7 mouse cellular contexts compared by ENCODE assay signal in genomic region chr4:135889146-135889883, GRCm38 (mm10).
"Had no signal": no experiment of that assay in that cellular context is flagged by ENCODE, and none has a peak within 500 bp of the region (broad histone marks: within the 10 kb centered on the region; RNA-seq: fewer than 3 reads in every experiment).

No protein-coding gene starts in this region.

- ATAC-seq: midbrain, embryonic 16.5 days had no signal

- H3K4me1 ChIP-seq: lung, embryonic 15.5 days; neural tube, embryonic 13.5 days had no signal

- H3K36me3 ChIP-seq: limb, embryonic 10.5 days; liver, embryonic 13.5 days; lung, embryonic 15.5 days; neural tube, embryonic 13.5 days had no signal

- H3K4me3 ChIP-seq: left cerebral cortex, adult 2 months; limb, embryonic 10.5 days; liver, embryonic 13.5 days; lung, embryonic 15.5 days; neural tube, embryonic 13.5 days had no signal

- H3K4me2 ChIP-seq: liver, embryonic 13.5 days; lung, embryonic 15.5 days; neural tube, embryonic 13.5 days had no signal

- H3K9me3 ChIP-seq: liver, embryonic 13.5 days; lung, embryonic 15.5 days; neural tube, embryonic 13.5 days had no signal

- H3K27me3 ChIP-seq: liver, embryonic 13.5 days; lung, embryonic 15.5 days; neural tube, embryonic 13.5 days had no signal

- H3K9ac ChIP-seq: liver, embryonic 13.5 days; liver, postnatal 0 days; lung, embryonic 15.5 days; neural tube, embryonic 13.5 days had no signal

- H3K27ac ChIP-seq: left cerebral cortex, adult 2 months; limb, embryonic 10.5 days; liver, embryonic 13.5 days; lung, embryonic 15.5 days; neural tube, embryonic 13.5 days had no signal
